Mouse (Mus musculus) ES-Bruce4 (cell line): ENCODE data around the gene Rbck1. TPM values are rescaled to one million over a fixed set of nuclear protein-coding genes. Genes with fewer than 3 reads are reported as not detected.

Source experiments
- H3K27ac ChIP-seq: 2 replicates; pipeline ENCODE4 v1.5.1; 2012; ENCODE audit warnings: low read length, inconsistent platforms; ENCODE audit not compliant: insufficient read depth
- H3K27me3 ChIP-seq: 2 replicates; pipeline ENCODE4 v1.6.1; 2012; ENCODE audit warnings: mild to moderate bottlenecking, low read length, inconsistent platforms; ENCODE audit not compliant: control insufficient read depth, poor library complexity, insufficient read depth, severe bottlenecking
- H3K36me3 ChIP-seq: 2 replicates; pipeline ENCODE4 v1.6.1; 2012; ENCODE audit warnings: inconsistent platforms, mild to moderate bottlenecking, low read length, moderate library complexity; ENCODE audit not compliant: control insufficient read depth, poor library complexity, insufficient read depth, severe bottlenecking
- H3K4me1 ChIP-seq: one replicate; pipeline ENCODE4 v1.8.1; 2011; ENCODE audit warnings: low read length; ENCODE audit not compliant: control insufficient read depth, insufficient read depth
- H3K4me3 ChIP-seq: 2 replicates; pipeline ENCODE4 v1.5.1; 2011; ENCODE audit warnings: low read depth, mild to moderate bottlenecking, low read length
- H3K9ac ChIP-seq: 2 replicates; pipeline ENCODE4 v1.6.1; 2012; ENCODE audit warnings: low read depth, mild to moderate bottlenecking, inconsistent platforms; ENCODE audit not compliant: poor library complexity, severe bottlenecking
- H3K9me3 ChIP-seq: replicated peaks from 2 replicates; pipeline ENCODE4 v1.6.1; 2012; ENCODE audit warnings: mild to moderate bottlenecking, low read length, inconsistent platforms; ENCODE audit not compliant: control insufficient read depth, poor library complexity, insufficient read depth, severe bottlenecking
- CTCF ChIP-seq: IDR thresholded peaks from one replicate; pipeline ENCODE4 v1.8.1; 2011; ENCODE audit warnings: low read depth, low read length
- EP300 ChIP-seq: IDR thresholded peaks from 2 replicates; pipeline ENCODE4 v1.6.1; 2011; ENCODE audit warnings: low read depth, low read length; ENCODE audit not compliant: insufficient read depth
- POLR2A ChIP-seq: IDR thresholded peaks from one replicate; pipeline ENCODE4 v1.8.1; 2011; ENCODE audit warnings: low read length; ENCODE audit not compliant: insufficient read depth
- polyA plus RNA-seq: library from polyadenylated mRNA; stranded (reverse); fragments of >200 nt; gene quantifications from 2 replicates; pipeline ENCODE4 v1.2.4, GENCODE M21; 2011; ENCODE audit warnings: low read depth; ENCODE audit not compliant: missing spikeins, insufficient read depth, insufficient read length

The Rbck1 gene
- polyA plus RNA-seq, 1 experiment: 86.7 TPM

- no peaks in the 10 kb centered on the region for H3K27me3 ChIP-seq
- H3K9ac ChIP-seq: no peak overlapping the region
- no peaks in the 10 kb centered on the region for H3K9me3 ChIP-seq
- H3K4me1 ChIP-seq: no peaks in the 10 kb centered on the region
- H3K27ac ChIP-seq: no peak overlapping the region
- no peak overlapping the region for H3K4me3 ChIP-seq
- peaks cover 28% of the 10 kb centered on the region for H3K36me3 ChIP-seq
- TF ChIP-seq POLR2A (no peak), CTCF (no peak), EP300 (no peak)
Observed at GRCm38 (mm10) chr2:152288046-152288445, 44.4 kb downstream of the Rbck1 start.

GRCm38 (mm10) chr2:152287560-152287959 lies 44.9 kb downstream of the Rbck1 start:
- no peak overlapping the region for H3K27ac ChIP-seq
- H3K4me3 ChIP-seq: no peak overlapping the region
- TF ChIP-seq CTCF: no peak
- no peak for TF ChIP-seq EP300
- no peak for TF ChIP-seq POLR2A
- peaks cover 33% of the 10 kb centered on the region for H3K36me3 ChIP-seq
- no peaks in the 10 kb centered on the region for H3K4me1 ChIP-seq
- H3K9ac ChIP-seq: no peak overlapping the region
- no peaks in the 10 kb centered on the region for H3K27me3 ChIP-seq
- no peaks in the 10 kb centered on the region for H3K9me3 ChIP-seq

- H3K4me1 ChIP-seq: no peaks in the 10 kb centered on the region
- no peak overlapping the region for H3K4me3 ChIP-seq
- no peak overlapping the region for H3K9ac ChIP-seq
- no peak overlapping the region for H3K27ac ChIP-seq
- no peaks in the 10 kb centered on the region for H3K27me3 ChIP-seq
- H3K36me3 ChIP-seq: peaks cover 73% of the 10 kb centered on the region
- TF ChIP-seq EP300 (no peak), CTCF (no peak), POLR2A (no peak)
- no peaks in the 10 kb centered on the region for H3K9me3 ChIP-seq
Observed at GRCm38 (mm10) chr2:152281407-152281806, 51.0 kb downstream of the Rbck1 start.

- TF ChIP-seq POLR2A: no peak
- TF ChIP-seq CTCF: no peak
- TF ChIP-seq EP300: no peak
- H3K27ac ChIP-seq: no peak overlapping the region
- no peak overlapping the region for H3K4me3 ChIP-seq
- H3K9ac ChIP-seq: no peak overlapping the region
- H3K36me3 ChIP-seq: peaks cover 64% of the 10 kb centered on the region
- H3K27me3 ChIP-seq: no peaks in the 10 kb centered on the region
- H3K4me1 ChIP-seq: no peaks in the 10 kb centered on the region
- no peaks in the 10 kb centered on the region for H3K9me3 ChIP-seq
Observed at GRCm38 (mm10) chr2:152273639-152274038, 58.8 kb downstream of the Rbck1 start.

Other genes starting within 250 kb of the Rbck1 start
- gene Srxn1, start 227.1 kb downstream of the Rbck1 start, polyA plus RNA-seq: 18.1 TPM in 2 replicates
- 8.3 and 8.5 TPM in 2 replicates for gene Tcf15, start 189.1 kb downstream of the Rbck1 start, polyA plus RNA-seq
- 258 and 280 TPM in 2 replicates for gene Csnk2a1, start 105.8 kb downstream of the Rbck1 start, polyA plus RNA-seq
- gene Tbc1d20, start 38.8 kb downstream of the Rbck1 start, polyA plus RNA-seq: 27.7 and 32.3 TPM in 2 replicates
- gene Trib3, start 11.4 kb upstream of the Rbck1 start, polyA plus RNA-seq: 11.4 and 12.3 TPM in 2 replicates
- 1.1 TPM in 1 of 2 replicates, not detected in the other for gene Nrsn2, start 44.0 kb upstream of the Rbck1 start, polyA plus RNA-seq
- 27.5 and 31.3 TPM in 2 replicates for gene Sox12, start 65.4 kb upstream of the Rbck1 start, polyA plus RNA-seq
- 26.7 and 30.6 TPM in 2 replicates for gene Zcchc3, start 82.4 kb upstream of the Rbck1 start, polyA plus RNA-seq
- gene 6820408C15Rik, start 82.9 kb upstream of the Rbck1 start, polyA plus RNA-seq: not detected in 2 replicates
- not detected in 2 replicates for gene Defb23, start 132.0 kb upstream of the Rbck1 start, polyA plus RNA-seq
- not detected in 2 replicates for gene Defb20, start 144.4 kb upstream of the Rbck1 start, polyA plus RNA-seq
- gene Defb22, start 157.5 kb upstream of the Rbck1 start, polyA plus RNA-seq: not detected in 2 replicates
- not detected in 2 replicates for gene Defb26, start 179.0 kb upstream of the Rbck1 start, polyA plus RNA-seq
- gene Defb28, start 185.6 kb upstream of the Rbck1 start, polyA plus RNA-seq: not detected in 2 replicates
- gene Defb29, start 207.4 kb upstream of the Rbck1 start, polyA plus RNA-seq: not detected in 2 replicates
- not detected in 2 replicates for gene Gm17416, start 236.7 kb upstream of the Rbck1 start, polyA plus RNA-seq
- not detected in 2 replicates for gene Defb21, start 240.1 kb upstream of the Rbck1 start, polyA plus RNA-seq
- not detected in 2 replicates for gene Defb19, start 247.7 kb upstream of the Rbck1 start, polyA plus RNA-seq